Mouse (Mus musculus) C2C12 (cell line): ENCODE data around the gene Plekhd1.

Source experiments
- CEBPB ChIP-seq: IDR thresholded peaks from one replicate; pipeline ENCODE4 v1.6.1; 2011; ENCODE audit warnings: low read depth, mild to moderate bottlenecking, control low read depth, moderate library complexity
- CTCF ChIP-seq: IDR thresholded peaks from one replicate; pipeline ENCODE4 v1.5.1; 2011; ENCODE audit not compliant: control insufficient read depth, insufficient read depth, insufficient read length
- FOSL1 ChIP-seq: IDR thresholded peaks from one replicate; pipeline ENCODE4 v1.8.0; 2011; ENCODE audit warnings: mild to moderate bottlenecking, low read length; ENCODE audit not compliant: poor library complexity, insufficient read depth, severe bottlenecking
- MAX ChIP-seq: IDR thresholded peaks from one replicate; pipeline ENCODE4 v1.6.1; 2011; ENCODE audit warnings: mild to moderate bottlenecking, control low read depth
- MYOD1 ChIP-seq: IDR thresholded peaks from one replicate; pipeline ENCODE4 v1.6.1; 2011; ENCODE audit warnings: low read depth; ENCODE audit not compliant: control insufficient read depth, insufficient read length
- MYOG ChIP-seq: IDR thresholded peaks from one replicate; pipeline ENCODE4 v1.6.1; 2011; ENCODE audit not compliant: control insufficient read depth, insufficient read length; ENCODE audit errors: extremely low read depth
- USF1 ChIP-seq: IDR thresholded peaks from one replicate; pipeline ENCODE4 v1.6.1; 2011; ENCODE audit warnings: low read depth, mild to moderate bottlenecking, control low read depth, moderate library complexity

DNA sequence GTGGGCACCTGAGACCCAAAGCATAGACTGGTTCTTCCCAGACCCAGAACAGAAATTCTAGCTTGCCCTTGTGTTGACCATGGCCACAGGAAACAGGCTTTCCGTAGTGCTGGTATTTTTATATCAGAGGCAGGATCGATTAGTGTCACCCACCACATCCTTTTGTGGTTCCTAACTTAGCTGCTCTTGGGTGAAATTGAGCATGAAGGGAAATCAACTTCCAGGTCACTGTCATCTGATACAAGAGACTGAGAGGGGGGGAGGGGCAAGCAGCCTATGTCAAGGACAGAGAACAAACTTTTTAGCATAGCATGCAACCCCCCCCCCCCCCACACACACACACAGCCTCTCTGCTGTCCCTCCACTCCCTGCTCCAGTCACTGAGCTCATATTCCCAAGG lies 26.8 kb downstream of the Plekhd1 start:
- TF ChIP-seq CTCF (no peak), MYOG (no peak), USF1 (no peak), MYOD1 (no peak), MAX (no peak), FOSL1 (no peak), CEBPB (no peak)
